Mouse (Mus musculus): ENCODE data around the gene Igflr1.

The Igflr1 gene

DNA sequence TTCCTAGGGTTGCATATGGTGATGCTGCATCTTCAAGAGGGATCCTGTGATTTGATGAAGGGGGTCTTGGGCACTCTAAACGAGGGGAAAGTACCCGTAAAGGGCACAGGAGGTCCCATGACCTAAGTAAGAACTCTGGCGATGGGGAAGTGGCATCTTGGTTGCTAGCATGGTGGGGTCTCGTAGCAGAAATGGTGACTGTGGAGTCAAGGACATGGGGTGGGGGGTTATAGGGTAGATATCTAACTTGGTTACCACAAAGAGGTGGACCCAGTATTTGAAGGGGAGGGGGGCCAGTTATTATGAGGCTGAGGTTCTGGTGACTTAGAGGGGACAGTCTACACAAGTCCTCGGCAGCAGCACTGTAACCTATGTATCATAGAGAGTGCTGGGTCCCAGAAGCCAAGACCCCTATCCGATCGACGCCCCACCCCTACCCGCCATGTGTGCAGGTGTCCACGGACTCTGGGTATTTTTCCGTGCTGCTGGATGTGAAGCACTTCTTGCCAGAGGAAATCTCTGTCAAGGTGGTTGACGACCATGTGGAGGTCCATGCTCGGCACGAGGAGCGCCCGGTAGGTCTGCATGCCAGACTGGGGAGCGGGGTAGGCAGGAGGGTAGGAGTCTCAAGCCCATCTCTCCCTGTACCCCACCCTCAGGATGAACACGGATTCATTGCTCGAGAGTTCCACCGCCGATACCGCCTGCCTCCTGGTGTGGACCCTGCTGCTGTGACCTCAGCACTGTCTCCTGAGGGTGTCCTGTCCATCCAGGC lies 11.2 kb upstream of the Igflr1 start:
- no peak for DNase-seq

GRCm38 (mm10) chr7:30556894-30557536 lies 8.2 kb upstream of the Igflr1 start:
- DNase-seq, result no peak

DNA sequence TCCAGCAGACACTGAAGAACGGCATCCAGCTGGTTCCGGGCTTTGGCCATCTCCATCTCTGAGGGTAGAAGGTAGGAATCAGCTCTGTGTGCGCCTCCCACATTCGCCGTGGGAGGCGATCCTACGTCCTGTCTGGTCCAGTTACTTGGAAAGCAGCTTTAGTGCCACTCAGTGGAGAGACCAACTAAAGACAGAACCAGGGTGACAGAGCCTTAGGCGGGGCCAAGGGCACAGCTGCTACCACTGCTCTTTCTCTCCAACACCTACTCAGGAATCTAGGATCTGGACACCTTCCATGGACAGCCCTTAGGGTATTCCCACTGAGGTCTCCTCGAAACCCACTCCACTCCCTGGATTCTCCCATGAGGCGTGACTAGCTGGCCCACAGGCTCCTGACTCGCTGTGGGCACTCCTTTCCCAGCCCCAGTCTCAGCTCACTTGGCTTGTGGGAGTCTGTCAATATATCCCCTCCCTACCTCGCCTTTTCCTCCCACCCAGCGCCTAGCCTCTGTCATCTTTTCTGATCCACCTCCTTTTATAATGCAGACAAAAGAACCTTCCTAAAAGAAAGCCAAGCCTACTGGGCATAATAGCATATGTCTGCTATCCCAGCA lies 7.2 kb upstream of the Igflr1 start:
- DNase-seq, result no peak

- DNase-seq, result no peak
Measured at GRCm38 (mm10) chr7:30558656-30559442, 6.4 kb upstream of the Igflr1 start.

- DNase-seq, result peak; percentile 95
Measured at GRCm38 (mm10) chr7:30559443-30559954, 5.7 kb upstream of the Igflr1 start, which contains the start of gene Lin37. TSS of gene Lin37 (minus strand) at chr7:30559838.

DNA sequence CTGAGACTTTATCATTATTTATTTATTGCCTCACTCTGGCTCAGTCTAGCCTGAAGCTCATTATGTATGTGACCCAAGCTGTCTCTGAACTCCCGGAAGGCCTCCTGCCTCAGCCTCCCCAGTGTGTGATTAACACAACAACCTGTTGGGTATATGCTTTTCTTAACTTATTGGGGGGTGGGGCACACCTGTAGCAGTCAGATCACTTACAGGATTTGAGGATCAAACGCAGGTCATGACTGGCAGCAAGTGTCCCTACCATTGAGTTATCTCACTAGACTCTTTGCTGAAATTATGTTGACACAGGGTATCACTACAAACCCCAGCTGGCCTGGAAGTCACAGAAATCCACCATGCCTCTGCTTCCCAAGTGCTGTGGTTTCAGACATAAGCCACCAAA lies 4.9 kb upstream of the Igflr1 start:
- DNase-seq, result no peak

- no peak for DNase-seq
Measured at GRCm38 (mm10) chr7:30562526-30563116, 2.6 kb upstream of the Igflr1 start.

DNA sequence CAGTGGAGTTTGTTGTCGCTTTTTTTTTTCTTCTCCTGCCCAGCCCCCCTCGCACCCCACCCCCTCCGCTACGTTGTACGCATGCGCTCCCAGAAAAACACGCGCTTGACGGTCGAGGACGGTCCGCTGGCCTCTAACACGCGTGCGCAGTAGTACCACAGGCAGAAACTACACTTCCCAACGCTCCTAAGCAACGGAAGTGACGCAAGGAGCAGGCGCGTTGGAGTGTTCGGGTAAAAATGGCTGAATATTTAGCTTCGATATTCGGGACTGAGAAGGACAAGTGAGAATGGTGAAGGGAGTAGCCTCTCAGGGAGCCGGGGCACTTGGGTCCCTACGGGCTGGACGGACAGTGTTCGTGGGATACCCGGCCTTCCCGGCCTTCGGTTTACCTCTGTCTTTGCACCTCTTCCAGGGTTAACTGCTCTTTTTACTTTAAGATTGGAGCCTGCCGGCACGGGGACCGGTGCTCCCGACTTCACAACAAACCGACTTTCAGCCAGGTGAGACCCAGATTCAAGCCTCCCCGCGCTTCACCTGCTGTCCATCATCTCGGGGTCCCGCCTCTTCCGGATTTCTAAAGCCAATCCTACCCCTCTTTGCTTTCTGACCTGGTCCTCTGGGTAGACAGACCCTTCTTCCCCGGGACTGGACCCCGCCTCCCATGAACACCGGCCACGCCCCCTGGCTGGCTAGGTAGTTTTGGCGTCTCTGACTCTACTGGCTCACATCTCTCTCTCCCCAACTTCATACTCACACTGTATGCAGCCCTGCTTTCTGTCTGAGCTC lies 1.9 kb upstream of the Igflr1 start, which contains the start of the genes U2af1l4, Gm49396 and Psenen:
TSS of gene U2af1l4 (plus strand) at position 185 of the 789 bp plus-strand sequence.
TSS of gene Gm49396 (plus strand) at position 228 of the 789 bp plus-strand sequence.
TSS of gene Psenen (minus strand) at position 511 of the 789 bp plus-strand sequence.
- peak; percentile 98 for DNase-seq

- DNase-seq, result no peak
Measured at GRCm38 (mm10) chr7:30563906-30564280, 1.3 kb upstream of the Igflr1 start.

DNA sequence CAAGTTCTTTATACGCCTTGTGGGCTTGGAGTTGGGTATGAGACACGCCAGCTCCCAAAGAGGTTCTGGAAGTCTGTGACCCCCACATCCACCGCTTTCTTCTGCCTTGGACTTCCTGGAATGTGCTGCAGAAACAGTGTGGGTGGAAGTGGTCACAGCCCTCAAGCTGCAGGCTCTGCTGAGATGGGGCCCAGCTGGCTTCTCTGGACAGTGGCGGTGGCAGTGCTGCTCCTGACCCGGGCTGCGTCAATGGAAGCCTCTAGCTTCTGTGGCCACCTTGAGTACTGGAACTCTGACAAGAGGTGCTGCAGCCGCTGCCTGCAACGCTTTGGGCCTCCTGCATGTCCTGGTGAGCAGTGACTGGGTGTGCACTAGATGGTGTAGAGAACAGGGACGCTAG lies 806 bp downstream of the Igflr1 start:
- DNase-seq, result no peak

DNA sequence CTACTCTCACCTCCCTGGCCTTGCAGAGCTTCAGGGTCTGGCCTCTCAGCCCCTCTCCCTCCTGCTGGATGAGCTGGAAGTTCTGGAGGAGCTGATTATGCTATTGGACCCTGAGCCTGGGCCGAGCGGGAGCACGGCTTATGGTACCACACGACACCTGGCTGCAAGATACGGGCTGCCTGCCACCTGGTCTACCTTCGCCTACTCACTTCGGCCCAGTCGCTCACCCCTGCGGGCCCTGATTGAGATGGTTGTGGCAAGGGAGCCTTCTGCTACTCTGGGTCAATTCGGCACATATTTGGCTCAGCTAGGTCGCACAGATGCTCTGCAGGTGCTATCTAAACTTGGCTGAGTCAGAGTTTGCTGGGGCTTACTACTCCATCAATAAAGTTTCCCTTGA lies 2.3 kb downstream of the Igflr1 start:
- DNase-seq, result no peak

GRCm38 (mm10) chr7:30572389-30572788 lies 7.2 kb downstream of the Igflr1 start:
- DNase-seq, result no peak

- no peak for DNase-seq
Measured at GRCm38 (mm10) chr7:30572969-30573368, 7.7 kb downstream of the Igflr1 start.

DNA sequence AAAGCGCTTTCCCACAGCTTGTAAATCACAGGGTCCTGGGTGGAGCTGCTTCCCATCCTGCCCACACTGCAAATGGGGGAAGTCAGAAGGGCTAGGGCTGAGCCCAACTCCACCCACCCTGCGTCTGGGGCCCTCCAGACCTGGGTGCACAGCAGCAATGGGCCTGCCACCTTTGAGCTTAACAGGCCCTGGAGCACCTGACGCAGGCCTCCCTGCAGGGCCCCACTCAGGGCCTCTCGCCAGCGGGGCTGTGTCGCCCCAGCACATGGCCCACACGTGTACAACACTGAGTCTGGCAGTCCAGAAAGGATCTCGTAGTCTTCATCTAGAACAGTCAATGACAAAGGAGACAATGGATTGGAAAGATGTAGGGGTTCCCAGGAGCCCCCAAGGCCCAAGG lies 14.7 kb downstream of the Igflr1 start:
- no peak for DNase-seq

DNA sequence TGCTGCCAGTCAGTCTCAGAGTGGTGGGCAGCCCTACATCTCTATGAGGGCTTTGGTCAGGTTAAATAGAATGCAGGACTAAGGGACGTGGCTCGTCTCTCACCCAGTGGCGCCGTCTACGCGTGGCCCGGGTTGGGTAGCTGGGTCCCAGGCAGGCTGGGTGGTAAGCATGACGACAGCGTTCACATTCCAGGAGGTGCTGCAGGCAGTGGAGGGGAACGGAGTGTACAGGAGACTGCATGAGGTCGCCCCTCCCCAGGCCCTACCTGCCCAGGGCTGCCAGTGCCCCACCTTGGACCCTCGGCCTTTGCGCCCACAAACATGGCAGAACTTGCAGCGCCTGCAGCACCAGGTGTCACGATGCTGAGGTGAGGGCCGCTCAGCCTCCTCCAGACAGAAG lies 16.3 kb downstream of the Igflr1 start:
- DNase-seq, result no peak

GRCm38 (mm10) chr7:30584339-30584738 lies 19.1 kb downstream of the Igflr1 start:
- DNase-seq, result no peak

DNA sequence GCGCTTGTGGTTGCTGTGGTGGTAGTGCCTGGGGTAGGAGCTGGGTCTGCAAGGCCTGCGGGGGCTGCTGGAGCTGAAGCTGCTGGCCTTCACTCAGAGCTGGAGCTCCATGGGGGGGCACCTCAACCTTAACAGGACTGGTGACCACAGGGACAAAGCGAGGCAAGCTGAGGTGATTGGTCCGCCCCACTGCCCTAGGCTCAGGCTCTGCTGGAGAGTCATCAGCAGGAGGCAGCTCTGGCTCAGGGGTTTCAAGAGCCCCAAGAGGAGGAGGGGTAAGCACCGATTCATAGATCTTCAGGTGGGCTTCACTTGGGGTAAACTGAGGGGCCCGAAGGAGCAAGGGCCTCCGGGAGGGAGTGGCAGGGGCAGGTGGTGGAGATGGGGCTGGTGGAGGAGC lies 19.9 kb downstream of the Igflr1 start:
- DNase-seq, result no peak

DNA sequence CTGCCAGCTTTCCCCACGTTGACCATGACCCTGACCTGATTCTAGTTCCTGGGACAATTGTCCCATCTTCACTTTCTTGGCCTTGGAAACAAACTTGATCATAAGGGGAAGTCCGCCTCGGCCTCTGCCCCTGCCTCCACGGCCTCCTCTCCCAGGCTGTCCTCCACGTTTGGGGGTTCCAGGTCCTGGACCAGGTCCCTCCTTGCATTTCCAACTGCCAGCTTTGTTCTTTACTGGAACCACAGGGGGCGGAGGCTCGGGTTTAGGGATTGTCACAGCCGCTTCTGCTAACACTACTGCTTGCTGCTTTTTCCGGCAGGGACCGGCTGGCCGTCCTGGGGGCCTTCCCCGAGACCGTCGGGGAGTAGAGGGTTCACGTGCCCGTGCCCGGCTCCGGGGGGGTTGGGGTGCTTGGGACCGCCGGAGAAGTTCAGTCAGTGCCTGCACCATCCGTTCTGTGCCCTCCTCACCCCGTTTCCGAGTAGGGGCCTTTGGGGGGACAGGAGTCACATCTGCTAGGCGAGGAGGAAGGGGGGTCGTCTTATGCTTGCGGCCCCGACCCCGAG lies 21.3 kb downstream of the Igflr1 start:
- DNase-seq, result no peak

- peak; percentile 37 for DNase-seq
Measured at GRCm38 (mm10) chr7:30587842-30588667, 22.8 kb downstream of the Igflr1 start.
